Mouse (Mus musculus) myocyte (in vitro differentiated cells): Measurements from ENCODE around the gene Tnnt2.

Experiments used
- E2F4 ChIP-seq: IDR thresholded peaks from one replicate; pipeline ENCODE4 v1.6.1; 2011; ENCODE audit warnings: mild to moderate bottlenecking, control low read depth, moderate library complexity; ENCODE audit not compliant: insufficient read depth
- MAX ChIP-seq: IDR thresholded peaks from one replicate; pipeline ENCODE4 v1.6.1; 2011; ENCODE audit warnings: low read depth, mild to moderate bottlenecking, control low read depth
- POLR2A ChIP-seq: IDR thresholded peaks from one replicate; pipeline ENCODE4 v1.6.1; 2011; ENCODE audit warnings: low read depth, mild to moderate bottlenecking, control low read depth, moderate library complexity; ENCODE audit not compliant: insufficient read length
- POLR2AphosphoS2 ChIP-seq: IDR thresholded peaks from one replicate; pipeline ENCODE4 v1.6.1; 2011; ENCODE audit warnings: low read depth, control low read depth; ENCODE audit not compliant: insufficient read length
- SRF ChIP-seq: IDR thresholded peaks from one replicate; pipeline ENCODE4 v1.6.1; 2011; ENCODE audit warnings: low read depth; ENCODE audit not compliant: control insufficient read depth, insufficient read length
- USF1 ChIP-seq: IDR thresholded peaks from one replicate; pipeline ENCODE4 v1.6.1; 2011; ENCODE audit warnings: low read depth, mild to moderate bottlenecking, control low read depth, moderate library complexity

GRCm38 (mm10) chr1:135792143-135792939 is 43.8 kb upstream of the Tnnt2 start:
- TF ChIP-seq POLR2A (no peak), USF1 (no peak), SRF (no peak), POLR2AphosphoS2 (no peak), E2F4 (no peak), MAX (no peak)
